Mouse (Mus musculus) left cerebral cortex, postnatal 14 days (tissue): Measurements from ENCODE around the gene Prdm16. TPM values are rescaled to one million over a fixed set of nuclear protein-coding genes. Genes with fewer than 3 reads are reported as not detected.

Source experiments
- DNase-seq, 2 experiments: peaks; one replicate each; pipeline ENCODE4 v3.0.0; 2021 to 2022; ENCODE audit warnings: low spot score in 2 of 2, mixed read lengths in 1 of 2
- intact Hi-C: fragments of 180-260 bp; cut with DNase I; formaldehyde crosslinking; loops from one replicate; pipeline ENCODE4 v1.15.1; 2025
- total RNA-seq, 2 experiments: library from RNA; stranded (reverse); gene quantifications; 2 replicates each; pipeline ENCODE4 v1.2.3; 2021

Prdm16 gene
- total RNA-seq, 2 experiments from 2014 or later: 6.8 TPM

- DNase-seq: no peak
- intact Hi-C loops: loop anchor here (10.0 kb wide), 1 partner anchor 300 kb away; the partner anchor contains the start of gene Prdm16
Observed at GRCm38 (mm10) chr4:154334699-154335402, 301.8 kb downstream of the Prdm16 start.

DNA sequence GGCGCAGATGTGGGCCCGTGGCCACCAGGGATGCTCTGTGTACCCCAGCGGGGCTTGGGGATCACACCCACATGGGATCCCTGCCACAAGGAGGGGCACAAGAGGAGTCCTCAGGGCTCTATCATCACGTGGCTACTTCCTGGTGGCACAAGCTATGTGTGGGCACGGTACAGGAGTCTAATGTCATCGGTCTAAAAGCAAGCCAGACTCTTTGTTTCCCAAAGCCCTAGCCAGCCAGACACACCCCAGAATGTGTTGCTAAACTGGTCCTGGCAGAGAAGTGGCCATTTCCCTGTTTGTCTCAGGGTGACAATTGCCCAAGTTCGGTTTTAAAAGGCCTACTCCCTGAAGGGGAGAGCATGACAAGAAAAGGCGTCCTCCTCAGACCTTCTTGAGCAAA, 303.4 kb downstream of the Prdm16 start:
- intact Hi-C loops: loop anchor here (10.0 kb wide), 1 partner anchor 302 kb away; the partner anchor contains the start of gene Prdm16
- DNase-seq: no peak

GRCm38 (mm10) chr4:154331271-154331670, 305.4 kb downstream of the Prdm16 start:
- intact Hi-C loops: loop anchor here (10.0 kb wide), 1 partner anchor 304 kb away; the partner anchor contains the start of gene Prdm16

GRCm38 (mm10) chr4:154330001-154330400, 306.7 kb downstream of the Prdm16 start:
- intact Hi-C loops: loop anchor here (10.0 kb wide), 1 partner anchor 305 kb away; the partner anchor contains the start of gene Prdm16

More at GRCm38 (mm10) chr4:154331271-154331670, 305.4 kb downstream of the Prdm16 start:
- DNase-seq: no peak

GRCm38 (mm10) chr4:154328836-154329235, 307.8 kb downstream of the Prdm16 start:
- intact Hi-C loops: loop anchor here (5.0 to 10.0 kb wide), 3 partner anchors 58 to 496 kb away; no protein-coding TSS in a partner anchor
- peak; percentile 85 to 88 for DNase-seq

More at GRCm38 (mm10) chr4:154330001-154330400, 306.7 kb downstream of the Prdm16 start:
- DNase-seq: no peak

GRCm38 (mm10) chr4:154328431-154328830, 308.2 kb downstream of the Prdm16 start:
- intact Hi-C loops: loop anchor here (5.0 to 10.0 kb wide), 3 partner anchors 59 to 496 kb away; no protein-coding TSS in a partner anchor
- DNase-seq: no peak

GRCm38 (mm10) chr4:154325410-154325809, 311.3 kb downstream of the Prdm16 start:
- no peak for DNase-seq
- intact Hi-C loops: loop anchor here (5.0 to 10.0 kb wide), 3 partner anchors 62 to 499 kb away; no protein-coding TSS in a partner anchor

DNA sequence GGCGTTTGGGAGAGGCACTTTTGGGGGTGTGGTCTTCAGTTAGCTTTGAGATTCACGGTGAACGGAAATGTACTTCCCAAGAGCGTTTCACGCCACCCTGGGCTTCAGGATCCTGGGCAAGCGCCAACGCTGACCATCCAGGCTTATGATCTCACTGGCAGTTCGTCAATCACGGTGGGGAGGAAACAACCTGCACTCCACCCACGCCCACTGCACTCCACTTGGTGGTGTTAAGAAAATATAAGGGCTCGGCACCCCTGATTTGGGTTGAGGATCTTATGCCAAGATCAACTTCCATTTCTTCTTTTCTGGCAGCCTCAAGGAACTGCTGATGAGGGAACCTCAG, 323.1 kb downstream of the Prdm16 start:
- no peak for DNase-seq

GRCm38 (mm10) chr4:154312935-154313621, 323.6 kb downstream of the Prdm16 start:
- intact Hi-C loops: no loop called here
- peak; percentile 28 to 60 for DNase-seq

More for the DNA sequence above, 323.1 kb downstream of the Prdm16 start:
- intact Hi-C loops: no loop called here

GRCm38 (mm10) chr4:154312143-154312812, 324.4 kb downstream of the Prdm16 start:
- DNase-seq: no peak
- intact Hi-C loops: no loop called here

DNA sequence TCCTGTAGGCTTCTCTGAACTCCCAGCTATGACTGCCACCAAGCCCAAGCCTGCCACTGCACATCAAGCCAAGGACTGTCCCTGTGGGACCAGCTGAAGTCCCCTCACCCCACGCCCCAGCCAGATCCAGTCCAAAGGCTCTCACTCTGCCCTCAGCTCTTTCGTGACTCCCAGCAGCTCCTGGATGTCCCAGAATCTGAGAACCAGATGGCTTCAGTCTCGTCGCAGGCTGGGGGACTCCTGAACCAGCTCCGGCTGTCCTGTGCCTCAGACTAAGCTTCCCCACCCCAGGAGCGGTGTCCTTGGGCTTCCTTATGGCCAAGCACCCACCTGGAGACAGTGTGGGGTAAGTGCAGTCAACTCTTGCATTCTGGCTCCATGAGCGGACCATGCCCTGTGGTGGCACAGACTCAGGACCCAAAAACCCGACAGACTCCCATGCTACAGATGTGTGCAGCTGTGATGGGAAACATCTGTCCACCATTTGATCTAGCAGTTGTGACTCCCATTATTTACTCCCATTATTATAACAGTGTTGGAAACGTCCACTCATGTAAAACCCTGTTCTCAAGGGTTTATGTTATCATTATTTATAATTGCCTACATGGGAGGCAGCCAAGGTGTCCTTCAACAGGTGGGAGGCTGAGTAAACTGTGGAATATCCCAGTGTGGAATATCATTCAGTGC, 326.0 kb downstream of the Prdm16 start:
- DNase-seq: no peak
- intact Hi-C loops: no loop called here

- intact Hi-C loops: no loop called here
- no peak for DNase-seq
Observed at GRCm38 (mm10) chr4:154309131-154309530, 327.5 kb downstream of the Prdm16 start.

- DNase-seq: peak; percentile 45 to 61
- intact Hi-C loops: loop anchor here (5.0 kb wide), 1 partner anchor 139 kb away; the partner anchor contains the start of gene Tprgl
Observed at GRCm38 (mm10) chr4:154301466-154301881, 335.2 kb downstream of the Prdm16 start, which contains the start of gene Arhgef16. TSS of gene Arhgef16 (minus strand) at chr4:154301676.

DNA sequence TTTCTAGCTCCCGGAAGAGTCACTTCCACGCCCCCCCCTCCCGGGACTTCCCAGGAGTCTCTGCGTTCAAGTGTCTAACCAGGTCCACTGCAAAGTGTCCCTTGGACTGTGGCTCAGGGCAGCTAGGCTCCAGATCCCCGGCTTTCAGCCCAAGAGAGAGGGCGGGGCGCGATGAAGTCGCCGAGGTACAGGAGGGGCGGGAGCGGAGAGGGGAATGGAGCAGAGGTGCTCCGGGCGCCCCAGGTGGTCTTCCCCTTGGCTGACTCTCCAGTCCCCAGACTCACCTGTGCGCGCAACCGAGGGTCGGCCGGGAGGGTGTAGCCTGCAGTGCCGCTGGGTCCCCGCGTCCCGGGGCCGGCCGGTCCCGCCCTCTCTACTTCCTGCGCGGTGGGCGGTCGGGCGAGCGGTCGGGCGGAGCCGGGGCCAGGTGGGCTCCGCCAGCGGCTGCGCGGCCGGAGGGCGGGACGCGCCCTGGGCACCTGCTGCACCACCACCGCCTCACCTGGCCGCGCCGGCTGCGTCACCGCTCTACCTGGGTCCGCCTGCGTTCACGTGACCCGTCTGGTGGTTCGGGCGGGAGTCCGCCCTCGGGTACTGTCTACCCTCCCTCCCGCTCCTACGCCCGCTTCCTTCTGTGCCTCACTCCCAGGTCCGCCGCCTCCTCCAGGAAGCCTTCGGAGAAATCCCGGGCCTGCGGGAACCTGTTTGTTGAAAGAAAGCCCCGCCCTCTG, 337.0 kb downstream of the Prdm16 start:
- intact Hi-C loops: loop anchor here (5.0 to 10.0 kb wide), 2 partner anchors 137 to 235 kb away; partner anchors contain the start of gene Tprgl

DNA sequence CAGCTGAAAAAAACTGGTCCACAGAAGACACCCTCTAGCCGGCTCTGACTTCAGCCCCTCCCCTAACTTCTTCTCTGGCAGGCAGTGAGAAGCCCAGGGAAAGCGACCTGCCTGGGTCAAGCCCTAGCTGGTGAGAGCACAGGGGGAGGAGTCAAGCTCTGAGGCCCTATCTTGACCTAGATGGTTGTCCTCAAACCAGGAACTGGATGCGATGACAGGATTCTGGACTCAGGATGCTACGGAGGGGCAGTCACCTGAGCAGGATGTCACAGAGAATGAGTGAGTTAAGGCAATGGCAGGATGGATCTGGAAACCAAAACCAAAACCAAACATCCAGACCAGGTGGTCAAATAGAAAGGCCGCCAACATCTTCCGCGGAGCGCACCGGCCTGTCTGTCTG, 338.9 kb downstream of the Prdm16 start:
- intact Hi-C loops: loop anchor here (10.0 kb wide), 1 partner anchor 233 kb away; no protein-coding TSS in a partner anchor

More for the DNA sequence above, 337.0 kb downstream of the Prdm16 start:
- DNase-seq: no peak

GRCm38 (mm10) chr4:154294262-154294731, 342.4 kb downstream of the Prdm16 start:
- no peak for DNase-seq
- intact Hi-C loops: loop anchor here (10.0 kb wide), 1 partner anchor 229 kb away; no protein-coding TSS in a partner anchor

More for the DNA sequence above, 338.9 kb downstream of the Prdm16 start:
- DNase-seq: no peak

- intact Hi-C loops: loop anchor here (10.0 kb wide), 1 partner anchor 229 kb away; no protein-coding TSS in a partner anchor
- no peak for DNase-seq
Observed at GRCm38 (mm10) chr4:154293735-154294201, 342.9 kb downstream of the Prdm16 start.

DNA sequence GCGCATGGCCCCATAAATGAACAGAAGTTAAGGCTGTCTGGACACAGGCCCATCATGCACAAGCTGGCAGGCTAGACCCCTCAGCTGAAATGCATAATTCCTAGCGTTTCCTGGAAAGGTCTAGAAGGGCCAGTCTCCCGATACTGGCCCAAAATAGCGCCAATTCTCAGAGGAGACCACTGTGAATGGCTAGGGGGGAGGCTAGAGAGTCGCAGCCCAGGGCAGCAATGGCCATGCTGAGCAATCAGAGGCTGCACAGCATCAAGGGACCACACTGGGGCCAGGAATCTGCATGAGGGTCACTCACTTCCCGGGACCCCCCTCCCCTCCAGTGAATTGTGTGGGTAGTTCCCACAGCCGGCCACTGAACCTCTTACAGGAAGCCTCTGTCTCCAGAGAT, 353.0 kb downstream of the Prdm16 start:
- intact Hi-C loops: no loop called here
- no peak for DNase-seq
